Mouse (Mus musculus) liver, adult 2 months (tissue): Measurements from ENCODE around the gene Tmem144. TPM values are rescaled to one million over a fixed set of nuclear protein-coding genes. Genes with fewer than 3 reads are reported as not detected.

Source experiments
- DNase-seq: peaks from one replicate; pipeline ENCODE4 v3.0.0-alpha.2; 2011; ENCODE audit warnings: low read depth, low spot score; ENCODE audit errors: extremely low read depth
- H3K27ac ChIP-seq: fragments of 200-500 bp; replicated peaks from 2 replicates; pipeline ENCODE4 v1.5.1; 2012; ENCODE audit warnings: low read depth, mild to moderate bottlenecking, control low read depth, inconsistent platforms, low read length; ENCODE audit not compliant: insufficient read depth
- H3K27me3 ChIP-seq: fragments of 200-500 bp; 2 replicates; pipeline ENCODE4 v1.6.1; 2012; ENCODE audit warnings: mild to moderate bottlenecking, moderate library complexity, low read length, inconsistent platforms; ENCODE audit not compliant: control insufficient read depth, insufficient read depth
- H3K36me3 ChIP-seq: fragments of 200-500 bp; 2 replicates; pipeline ENCODE4 v1.6.1; 2012; ENCODE audit warnings: low read length, inconsistent platforms; ENCODE audit not compliant: control insufficient read depth, insufficient read depth
- H3K4me1 ChIP-seq: fragments of 200-500 bp; 2 replicates; pipeline ENCODE4 v1.6.1; 2011; ENCODE audit warnings: low read length; ENCODE audit not compliant: control insufficient read depth, insufficient read depth
- H3K4me3 ChIP-seq: fragments of 200-500 bp; 2 replicates; pipeline ENCODE4 v1.5.1; 2011; ENCODE audit warnings: low read depth, mild to moderate bottlenecking, control low read depth, low read length, moderate library complexity; ENCODE audit not compliant: insufficient read depth
- H3K79me2 ChIP-seq: fragments of 200-500 bp; 2 replicates; pipeline ENCODE4 v1.6.1; 2012; ENCODE audit warnings: inconsistent platforms, mild to moderate bottlenecking, low read length, moderate library complexity; ENCODE audit not compliant: control insufficient read depth, insufficient read depth
- H3K9ac ChIP-seq: fragments of 200-500 bp; 2 replicates; pipeline ENCODE4 v1.6.1; 2012; ENCODE audit warnings: low read depth, mild to moderate bottlenecking, control low read depth, inconsistent platforms, low read length
- CTCF ChIP-seq: fragments of 200-500 bp; IDR thresholded peaks from 2 replicates; pipeline ENCODE4 v1.5.1; 2011; ENCODE audit warnings: low read depth, low read length, control low read depth
- POLR2A ChIP-seq: fragments of 200-500 bp; IDR thresholded peaks from 2 replicates; pipeline ENCODE4 v1.6.1; 2011; ENCODE audit warnings: low read length, control low read depth; ENCODE audit not compliant: insufficient read depth; ENCODE audit errors: extremely low read depth
- WGBS: fragments of 180-500 bp; shearing (Covaris S2); methylation state at CpG from one replicate; pipeline ENCODE4 v1.1.7; 2018; 5-methylcytosine and 5-hydroxymethylcytosine counted together
- polyA plus RNA-seq: library from polyadenylated mRNA; depleted of rRNA; stranded (reverse); fragments of >200 nt; gene quantifications from 2 replicates; pipeline ENCODE4 v1.2.3, GENCODE M21; 2012; rRNA removed
- total RNA-seq: library from RNA; depleted of rRNA; stranded (reverse); fragments of >200 nt; gene quantifications from 2 replicates; pipeline ENCODE4 v1.2.3, GENCODE M21; 2014; rRNA removed

Gene Tmem144
- total RNA-seq = 3.6 and 4.5 TPM in 2 replicates
- 1.7 and 2.0 TPM in 2 replicates for polyA plus RNA-seq

DNA sequence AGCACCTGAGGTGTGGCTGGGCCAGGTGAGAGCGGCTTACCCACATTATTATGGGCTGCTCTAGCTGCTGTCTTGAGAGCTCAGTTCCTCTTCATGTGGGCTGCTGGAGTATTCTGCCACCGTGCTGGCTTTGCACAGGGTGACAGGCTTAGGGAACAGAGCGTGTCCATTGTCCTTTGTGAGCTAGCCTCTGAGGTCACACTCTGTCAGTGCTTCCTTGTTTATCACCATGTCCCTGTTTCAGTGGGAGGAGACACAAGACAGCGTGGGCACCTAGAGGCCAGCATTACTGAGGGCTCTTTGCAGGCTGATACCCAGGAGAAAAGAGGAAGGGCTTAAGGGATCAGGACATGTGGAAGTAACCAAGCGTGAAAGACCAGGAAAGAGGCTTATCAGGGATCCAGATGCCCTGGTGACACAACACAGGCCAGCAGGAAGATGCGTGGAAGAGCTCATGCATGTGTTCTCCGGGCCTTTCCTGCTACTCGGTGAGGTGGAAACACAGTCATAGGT, at the start of gene Tmem144:
Gene Tmem144 (minus strand): TSS at position 120 of the 513 bp plus-strand sequence.
- Histone ChIP-seq H3K4me3 (no peak within 1 kb of the TSS), H3K79me2 (no peaks in the 10 kb centered on the region), H3K27me3 (no peaks in the 10 kb centered on the region), H3K9ac (no peak within 1 kb of the TSS), H3K4me1 (peaks cover 10% of the 10 kb centered on the region), H3K36me3 (no peaks in the 10 kb centered on the region), H3K27ac (no peak within 1 kb of the TSS)
- WGBS = 61% methylated on average over 8 of the region's 8 CpGs
- no peak for DNase-seq
- TF ChIP-seq CTCF = no peak
- no peak for TF ChIP-seq POLR2A

- TF ChIP-seq CTCF (no peak), POLR2A (no peak)
- 90% methylated on average over 4 of the region's 4 CpGs for WGBS
- H3K79me2 ChIP-seq = no peaks in the 10 kb centered on the region
- no peaks in the 10 kb centered on the region; the same call in 1 of the 2 replicates for H3K4me1 ChIP-seq
- no peak overlapping the region for H3K9ac ChIP-seq
- H3K27me3 ChIP-seq = no peaks in the 10 kb centered on the region
- no peaks in the 10 kb centered on the region for H3K36me3 ChIP-seq
- H3K4me3 ChIP-seq = no peak overlapping the region
- DNase-seq = no peak
- H3K27ac ChIP-seq = no peak overlapping the region
Observed at GRCm38 (mm10) chr3:79901734-79902133, 49.2 kb upstream of the Tmem144 start.

DNA sequence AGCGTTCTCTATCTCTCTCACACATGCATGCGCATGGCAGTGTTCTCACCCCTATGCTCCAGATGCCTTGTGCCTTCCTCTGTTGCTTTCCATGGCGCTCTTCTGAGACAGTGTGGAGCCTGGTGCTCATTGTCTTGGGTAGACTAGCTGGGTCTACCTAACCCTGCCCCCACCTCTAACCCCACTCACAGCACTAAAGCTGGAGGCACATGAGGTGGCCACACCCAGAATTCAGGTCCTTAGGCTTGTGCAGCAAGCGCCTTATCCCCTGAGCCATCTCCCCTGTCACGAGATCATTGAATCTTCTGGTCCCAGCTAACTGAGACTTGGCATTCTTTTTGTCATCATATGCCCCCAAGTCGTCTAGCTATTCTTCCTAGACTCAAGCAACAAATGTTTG, 48.7 kb upstream of the Tmem144 start:
- no peak for DNase-seq
- H3K4me1 ChIP-seq = no peaks in the 10 kb centered on the region; the same call in 1 of the 2 replicates
- no peaks in the 10 kb centered on the region for H3K79me2 ChIP-seq
- no peak overlapping the region for H3K27ac ChIP-seq
- TF ChIP-seq POLR2A (no peak), CTCF (no peak)
- no peaks in the 10 kb centered on the region for H3K36me3 ChIP-seq
- H3K27me3 ChIP-seq = no peaks in the 10 kb centered on the region
- no peak overlapping the region for H3K4me3 ChIP-seq
- H3K9ac ChIP-seq = no peak overlapping the region
- WGBS = 93% methylated on average over 6 of the region's 6 CpGs

- H3K27me3 ChIP-seq = no peaks in the 10 kb centered on the region
- WGBS = 100% methylated on average over 2 of the region's 2 CpGs
- H3K4me3 ChIP-seq = no peak overlapping the region
- H3K79me2 ChIP-seq = no peaks in the 10 kb centered on the region
- TF ChIP-seq POLR2A (no peak), CTCF (no peak)
- no peaks in the 10 kb centered on the region for H3K36me3 ChIP-seq
- H3K27ac ChIP-seq = no peak overlapping the region
- no peak for DNase-seq
- H3K4me1 ChIP-seq = no peaks in the 10 kb centered on the region; the same call in 1 of the 2 replicates
- no peak overlapping the region for H3K9ac ChIP-seq
Observed at GRCm38 (mm10) chr3:79900502-79900901, 47.9 kb upstream of the Tmem144 start.

GRCm38 (mm10) chr3:79899906-79900305, 47.3 kb upstream of the Tmem144 start:
- Histone ChIP-seq H3K36me3 (no peaks in the 10 kb centered on the region), H3K79me2 (no peaks in the 10 kb centered on the region), H3K4me3 (no peak overlapping the region), H3K27me3 (no peaks in the 10 kb centered on the region), H3K4me1 (no peaks in the 10 kb centered on the region; the same call in 1 of the 2 replicates), H3K27ac (no peak overlapping the region), H3K9ac (no peak overlapping the region)
- WGBS = 73% methylated on average over 9 of the region's 9 CpGs
- no peak for DNase-seq
- TF ChIP-seq POLR2A = no peak
- no peak for TF ChIP-seq CTCF

DNA sequence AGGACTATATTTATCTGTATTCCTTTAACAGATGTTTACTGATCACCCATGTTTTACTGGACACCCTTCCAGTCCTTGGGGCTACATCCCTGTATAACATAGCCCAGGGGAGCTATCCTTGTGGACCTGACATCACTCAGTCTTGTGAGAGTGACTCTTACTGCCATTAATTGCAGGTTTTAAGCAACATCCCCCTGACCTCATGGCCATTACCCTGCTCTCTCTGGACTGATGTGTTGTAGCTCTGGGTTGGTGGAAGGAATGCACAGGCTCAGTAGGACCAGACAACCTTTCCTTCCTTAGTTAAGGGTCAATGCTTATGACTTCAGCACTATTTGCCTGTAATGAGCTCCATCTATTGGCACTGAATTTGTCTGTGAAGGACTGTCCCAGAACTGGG, 45.9 kb upstream of the Tmem144 start:
- no peaks in the 10 kb centered on the region for H3K36me3 ChIP-seq
- no peak overlapping the region for H3K4me3 ChIP-seq
- H3K27ac ChIP-seq = no peak overlapping the region
- H3K4me1 ChIP-seq = no peaks in the 10 kb centered on the region; the same call in 1 of the 2 replicates
- H3K9ac ChIP-seq = no peak overlapping the region
- no peaks in the 10 kb centered on the region for H3K27me3 ChIP-seq
- TF ChIP-seq CTCF = no peak
- no peak for TF ChIP-seq POLR2A
- H3K79me2 ChIP-seq = no peaks in the 10 kb centered on the region
- no peak for DNase-seq
